Mouse (Mus musculus) frontal cortex, adult (tissue): ENCODE measurements around the gene Mest.

ENCODE experiments used
- ATAC-seq: cut with Nextera tagmentation; 2 replicates; pipeline ENCODE4 v1.9.2; 2017; ENCODE audit warnings: mild to moderate bottlenecking, moderate library complexity, mixed read lengths; ENCODE audit not compliant: low TSS enrichment

The Mest gene

DNA sequence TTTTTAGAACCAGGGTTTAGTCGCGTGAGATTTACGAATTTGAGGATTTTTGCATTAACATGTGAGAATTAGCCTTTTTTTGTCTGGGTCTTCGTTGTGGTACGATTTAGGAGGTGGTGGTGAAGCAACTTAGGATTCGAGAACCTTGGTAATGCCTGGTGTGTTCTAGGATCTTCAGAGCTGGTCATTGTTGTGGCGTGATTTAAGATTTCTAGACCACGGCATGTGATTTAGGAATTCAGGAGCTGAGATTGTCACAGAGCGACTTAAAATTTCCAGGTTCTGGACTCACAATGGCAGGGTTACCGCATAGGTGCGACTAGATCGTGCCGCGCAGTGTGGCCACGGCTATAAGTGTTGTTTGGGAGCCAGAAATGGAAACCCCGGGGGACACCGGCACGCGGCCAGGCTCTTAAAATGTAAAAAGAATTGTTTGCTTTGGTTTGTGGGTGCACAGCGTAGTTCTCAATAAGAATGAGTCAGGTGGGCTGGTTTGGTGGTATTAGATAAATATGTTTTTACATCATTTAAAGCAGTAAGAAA is 15.2 kb downstream of the Mest start:
- ATAC-seq, result no peak

DNA sequence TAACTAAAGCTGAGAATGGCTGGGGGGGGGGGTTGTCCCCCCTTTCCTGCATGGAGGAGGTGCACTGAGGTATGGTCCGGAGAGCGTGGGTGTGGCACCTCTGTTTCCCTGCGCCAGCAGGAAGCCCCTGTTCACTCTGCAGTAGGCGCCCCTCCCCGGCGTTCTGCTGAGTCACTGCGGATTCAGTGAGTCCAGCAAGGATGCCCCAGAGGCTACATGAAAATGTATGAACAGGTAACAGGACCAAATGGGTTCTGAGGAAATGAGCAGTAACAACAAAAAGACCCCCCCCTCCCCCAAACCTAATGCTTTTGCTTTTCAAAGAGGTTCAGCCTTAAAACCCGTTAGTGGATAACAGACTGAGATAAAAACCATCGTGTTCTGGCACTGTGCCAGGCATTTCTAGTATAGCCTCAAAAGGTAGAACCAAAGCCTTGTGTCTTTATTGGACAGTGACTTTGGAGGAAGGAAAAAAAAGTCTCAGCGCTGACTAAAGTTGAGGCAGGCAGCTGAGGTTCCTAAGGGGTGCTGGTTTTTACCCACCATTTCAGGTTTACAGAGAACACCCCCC is 15.9 kb downstream of the Mest start:
- ATAC-seq, result no peak

DNA sequence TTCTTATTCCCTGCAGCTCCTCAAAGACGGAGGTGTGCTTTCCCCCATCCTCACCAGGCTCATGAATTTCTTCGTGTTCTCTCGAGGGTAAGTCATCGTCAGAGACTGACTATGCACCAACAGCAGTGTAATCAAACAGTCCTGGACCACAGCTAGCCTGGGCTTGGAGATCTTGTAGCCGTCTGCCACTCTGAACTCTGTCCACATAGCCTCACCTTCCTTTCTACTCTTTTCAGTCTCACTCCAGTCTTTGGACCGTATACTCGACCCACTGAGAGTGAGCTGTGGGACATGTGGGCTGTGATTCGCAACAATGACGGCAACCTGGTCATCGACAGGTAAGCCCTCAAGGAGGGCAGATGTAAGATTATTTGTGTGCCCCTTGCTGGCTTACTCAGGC is 21.5 kb downstream of the Mest start:
- peak; percentile 42; the same call in 1 of the 2 replicates for ATAC-seq

GRCm38 (mm10) chr6:30745591-30745990 is 22.2 kb downstream of the Mest start:
- ATAC-seq, result no peak

- no peak for ATAC-seq
Measured at GRCm38 (mm10) chr6:30747631-30748357, 24.4 kb downstream of the Mest start.

GRCm38 (mm10) chr6:30748358-30748910 is 25.1 kb downstream of the Mest start:
- ATAC-seq, result no peak

- ATAC-seq, result no peak
Measured at GRCm38 (mm10) chr6:30749042-30749689, 25.8 kb downstream of the Mest start.

DNA sequence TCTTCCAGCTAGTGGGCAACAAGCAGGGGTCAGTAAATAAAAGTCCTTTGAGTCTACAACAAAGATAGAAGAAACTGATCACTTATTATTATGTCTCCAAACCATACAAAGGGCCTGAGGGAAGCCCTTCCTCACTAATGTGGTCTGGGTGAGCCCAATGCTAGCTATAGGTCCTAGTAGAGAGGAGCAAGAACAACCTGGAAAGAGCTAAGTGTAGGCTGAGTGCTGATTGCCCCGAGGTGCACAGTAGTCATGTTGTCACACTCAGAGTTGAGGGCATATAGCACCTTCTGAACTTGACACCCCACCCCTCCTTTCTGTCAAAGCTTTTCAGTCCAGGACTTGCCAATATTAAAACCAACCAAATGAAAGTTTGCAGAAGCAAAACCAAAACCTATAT is 26.5 kb downstream of the Mest start:
- no peak for ATAC-seq

- ATAC-seq, result no peak
Measured at GRCm38 (mm10) chr6:30750482-30750881, 27.1 kb downstream of the Mest start.

DNA sequence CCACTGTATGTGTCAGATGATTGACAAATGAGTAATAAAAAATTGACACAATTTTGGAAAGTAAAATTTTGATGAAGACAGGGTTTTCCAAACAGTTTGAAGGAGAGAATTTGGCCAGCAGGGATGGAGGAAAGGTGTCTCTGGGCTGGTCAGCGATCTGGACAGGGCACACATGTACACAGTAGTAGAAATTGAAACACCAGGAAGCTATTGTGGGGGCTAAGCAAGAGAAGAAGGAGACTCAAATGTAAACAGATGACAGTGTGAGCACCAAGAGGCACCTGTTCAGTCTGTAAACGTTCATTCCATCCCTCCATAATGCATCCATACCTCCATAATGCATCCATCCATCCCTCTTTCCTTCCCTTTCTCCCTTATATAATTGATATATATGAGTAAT is 27.9 kb downstream of the Mest start:
- no peak for ATAC-seq
